Mouse (Mus musculus): Measurements from ENCODE around the gene Gm128.

Gm128 gene

GRCm38 (mm10) chr3:95241498-95241897 is at the start of gene Gm128:
Gene Gm128, minus strand, starts transcription at chr3:95241598.
- DNase-seq, result no peak

- DNase-seq, result no peak
Observed at GRCm38 (mm10) chr3:95291041-95291440, 49.6 kb upstream of the Gm128 start.

GRCm38 (mm10) chr3:95290156-95290555 is 48.8 kb upstream of the Gm128 start:
- DNase-seq, result no peak

GRCm38 (mm10) chr3:95289419-95289818 is 48.0 kb upstream of the Gm128 start:
- DNase-seq, result no peak

GRCm38 (mm10) chr3:95287541-95287940 is 46.1 kb upstream of the Gm128 start:
- peak; percentile 49 for DNase-seq

- DNase-seq, result no peak
Observed at GRCm38 (mm10) chr3:95286510-95286909, 45.1 kb upstream of the Gm128 start.

GRCm38 (mm10) chr3:95286011-95286410 is 44.6 kb upstream of the Gm128 start:
- DNase-seq, result no peak

GRCm38 (mm10) chr3:95285390-95285789 is 44.0 kb upstream of the Gm128 start:
- DNase-seq, result no peak

- no peak for DNase-seq
Observed at GRCm38 (mm10) chr3:95284501-95285281, 43.3 kb upstream of the Gm128 start.

- DNase-seq, result no peak
Observed at GRCm38 (mm10) chr3:95284062-95284461, 42.7 kb upstream of the Gm128 start.

GRCm38 (mm10) chr3:95283589-95283941 is 42.2 kb upstream of the Gm128 start:
- no peak for DNase-seq

- DNase-seq, result peak; percentile 89
Observed at GRCm38 (mm10) chr3:95282865-95283588, 41.6 kb upstream of the Gm128 start.

GRCm38 (mm10) chr3:95282381-95282864 is 41.0 kb upstream of the Gm128 start:
- DNase-seq, result peak; percentile 49

GRCm38 (mm10) chr3:95281216-95282126 is 40.1 kb upstream of the Gm128 start, which contains the start of the genes Mindy1 and Prune1:
Gene Mindy1, plus strand, starts transcription at chr3:95281345.
Gene Prune1, minus strand, starts transcription at chr3:95282076.
- peak; percentile 100 for DNase-seq

GRCm38 (mm10) chr3:95280747-95281146 is 39.3 kb upstream of the Gm128 start:
- DNase-seq, result peak; percentile 59

- peak; percentile 53 for DNase-seq
Observed at GRCm38 (mm10) chr3:95277149-95277551, 35.8 kb upstream of the Gm128 start.

GRCm38 (mm10) chr3:95276428-95276934 is 35.1 kb upstream of the Gm128 start:
- no peak for DNase-seq

- no peak for DNase-seq
Observed at GRCm38 (mm10) chr3:95275161-95275560, 33.8 kb upstream of the Gm128 start.

- DNase-seq, result no peak
Observed at GRCm38 (mm10) chr3:95274453-95274852, 33.1 kb upstream of the Gm128 start.

GRCm38 (mm10) chr3:95273471-95273870 is 32.1 kb upstream of the Gm128 start:
- no peak for DNase-seq

- no peak for DNase-seq
Observed at GRCm38 (mm10) chr3:95270766-95271364, 29.5 kb upstream of the Gm128 start.

GRCm38 (mm10) chr3:95269789-95270188 is 28.4 kb upstream of the Gm128 start:
- no peak for DNase-seq
